Mouse (Mus musculus) hindbrain, embryonic 13.5 days (tissue): Measurements from ENCODE around the gene Rfx2. TPM values are rescaled to one million over a fixed set of nuclear protein-coding genes. Genes with fewer than 3 reads are reported as not detected.

Experiments
- ATAC-seq: fragments of 200-750 bp; cut with Nextera tagmentation; 2 replicates; pipeline ENCODE4 v1.8.0; 2017; ENCODE audit warnings: moderate TSS enrichment; ENCODE audit not compliant: low FRiP score
- H3K27ac ChIP-seq: fragments of 300-500 bp; sonication (generic); 2 replicates; pipeline ENCODE4 v1.5.1; 2015; ENCODE audit warnings: inconsistent platforms, mild to moderate bottlenecking, moderate library complexity
- H3K27me3 ChIP-seq: fragments of 300-500 bp; sonication (generic); 2 replicates; pipeline ENCODE4 v1.6.1; 2015; ENCODE audit warnings: mild to moderate bottlenecking, inconsistent platforms
- H3K36me3 ChIP-seq: fragments of 300-500 bp; sonication (generic); 2 replicates; pipeline ENCODE4 v1.6.1; 2015; ENCODE audit warnings: mild to moderate bottlenecking, inconsistent platforms
- H3K4me1 ChIP-seq: fragments of 300-500 bp; sonication (generic); replicated peaks from 2 replicates; pipeline ENCODE4 v1.6.1; 2015; ENCODE audit warnings: inconsistent platforms
- H3K4me2 ChIP-seq: fragments of 300-500 bp; sonication (generic); 2 replicates; pipeline ENCODE4 v1.6.1; 2015; ENCODE audit warnings: inconsistent platforms, mild to moderate bottlenecking, moderate library complexity
- H3K4me3 ChIP-seq: fragments of 300-500 bp; sonication (generic); 2 replicates; pipeline ENCODE4 v1.5.1; 2015; ENCODE audit warnings: mild to moderate bottlenecking, inconsistent platforms
- H3K9ac ChIP-seq: fragments of 300-500 bp; sonication (generic); 2 replicates; pipeline ENCODE4 v1.6.1; 2015; ENCODE audit warnings: mild to moderate bottlenecking, inconsistent platforms
- H3K9me3 ChIP-seq: fragments of 300-500 bp; sonication (generic); 2 replicates; pipeline ENCODE4 v1.6.1; 2016; ENCODE audit warnings: inconsistent platforms
- WGBS: fragments of 180-500 bp; shearing (Covaris S2); methylation state at CpG from one replicate; pipeline ENCODE4 v1.1.7; 2015; 5-methylcytosine and 5-hydroxymethylcytosine counted together
- polyA plus RNA-seq: library from polyadenylated mRNA; unstranded; fragments of >200 nt; fragmentation: Nextera tagmentation; extraction: Ambion mirVana; gene quantifications from 2 replicates; pipeline ENCODE4 v1.2.1, GENCODE M21; 2015

The Rfx2 gene
- polyA plus RNA-seq, 1 experiment from 2014 or later, result 8.0 TPM

- peak overlapping the region; percentile 68 for H3K4me2 ChIP-seq
- under 1% methylated on average over 27 of the region's 27 CpGs for WGBS
- H3K4me1 ChIP-seq, result peaks cover 14% of the 10 kb centered on the region
- peak overlapping the region; percentile 62 for H3K9ac ChIP-seq
- no peak overlapping the region for H3K27ac ChIP-seq
- peak overlapping the region; percentile 53 for H3K4me3 ChIP-seq
- peaks cover 24% of the 10 kb centered on the region for H3K27me3 ChIP-seq
- H3K9me3 ChIP-seq, result no peaks in the 10 kb centered on the region
- no peak for ATAC-seq
- H3K36me3 ChIP-seq, result no peaks in the 10 kb centered on the region
Measured at GRCm38 (mm10) chr17:56829795-56830194, 1.0 kb downstream of the Rfx2 start.

- Histone ChIP-seq H3K27me3 (peaks cover 24% of the 10 kb centered on the region), H3K4me2 (peak overlapping the region; percentile 68), H3K4me3 (peak overlapping the region; percentile 53), H3K9me3 (no peaks in the 10 kb centered on the region), H3K27ac (no peak overlapping the region), H3K36me3 (no peaks in the 10 kb centered on the region), H3K4me1 (peaks cover 14% of the 10 kb centered on the region), H3K9ac (peak overlapping the region; percentile 62; the same call in 1 of the 2 replicates)
- no peak for ATAC-seq
- 28% methylated on average over 11 of the region's 11 CpGs for WGBS
Measured at GRCm38 (mm10) chr17:56829171-56829570, 1.6 kb downstream of the Rfx2 start.

- no peak for ATAC-seq
Measured at GRCm38 (mm10) chr17:56826718-56827117, 4.1 kb downstream of the Rfx2 start.

GRCm38 (mm10) chr17:56823352-56823751 is 7.5 kb downstream of the Rfx2 start:
- Histone ChIP-seq H3K27ac (no peak overlapping the region), H3K9me3 (no peaks in the 10 kb centered on the region), H3K4me3 (no peak overlapping the region), H3K9ac (no peak overlapping the region), H3K4me1 (peaks cover 12% of the 10 kb centered on the region; the same call in 1 of the 2 replicates), H3K4me2 (no peak overlapping the region), H3K36me3 (no peaks in the 10 kb centered on the region), H3K27me3 (0 out of 2 replicates have a peak, but pooled peaks cover 5% of the 10 kb centered on the region)
- 73% methylated on average over 2 of the region's 2 CpGs for WGBS
- no peak for ATAC-seq

More at GRCm38 (mm10) chr17:56826718-56827117, 4.1 kb downstream of the Rfx2 start:
- H3K9ac ChIP-seq, result no peak overlapping the region
- H3K4me1 ChIP-seq, result peaks cover 14% of the 10 kb centered on the region
- no peaks in the 10 kb centered on the region for H3K36me3 ChIP-seq
- H3K4me3 ChIP-seq, result no peak overlapping the region
- H3K4me2 ChIP-seq, result no peak overlapping the region
- no peak overlapping the region for H3K27ac ChIP-seq
- 97% methylated on average over 2 of the region's 2 CpGs for WGBS
- peaks cover 24% of the 10 kb centered on the region for H3K27me3 ChIP-seq
- no peaks in the 10 kb centered on the region for H3K9me3 ChIP-seq

- no peaks in the 10 kb centered on the region for H3K27me3 ChIP-seq
- H3K4me3 ChIP-seq, result no peak overlapping the region
- H3K4me2 ChIP-seq, result no peak overlapping the region
- no peak overlapping the region for H3K27ac ChIP-seq
- no peaks in the 10 kb centered on the region for H3K9me3 ChIP-seq
- no peak for ATAC-seq
- H3K4me1 ChIP-seq, result peaks cover 16% of the 10 kb centered on the region; the same call in 1 of the 2 replicates
- no peaks in the 10 kb centered on the region for H3K36me3 ChIP-seq
- WGBS, result 94% methylated on average over 2 of the region's 2 CpGs
- no peak overlapping the region for H3K9ac ChIP-seq
Measured at GRCm38 (mm10) chr17:56822380-56822779, 8.4 kb downstream of the Rfx2 start.

- WGBS, result 65% methylated on average over 8 of the region's 8 CpGs
- Histone ChIP-seq H3K27me3 (0 out of 2 replicates have a peak, but pooled peaks cover 5% of the 10 kb centered on the region), H3K4me3 (no peak overlapping the region), H3K4me2 (no peak overlapping the region), H3K36me3 (no peaks in the 10 kb centered on the region), H3K9me3 (no peaks in the 10 kb centered on the region), H3K9ac (no peak overlapping the region), H3K27ac (peak overlapping the region; percentile 72; the same call in 1 of the 2 replicates), H3K4me1 (peaks cover 28% of the 10 kb centered on the region)
- ATAC-seq, result peak; percentile 49; the same call in 1 of the 2 replicates
Measured at GRCm38 (mm10) chr17:56819694-56820111, 11.1 kb downstream of the Rfx2 start.

GRCm38 (mm10) chr17:56819032-56819545 is 11.7 kb downstream of the Rfx2 start:
- Histone ChIP-seq H3K27me3 (0 out of 2 replicates have a peak, but pooled peaks cover 5% of the 10 kb centered on the region), H3K4me3 (no peak overlapping the region), H3K27ac (peak overlapping the region; percentile 72), H3K9ac (no peak overlapping the region), H3K9me3 (no peaks in the 10 kb centered on the region), H3K4me1 (peaks cover 33% of the 10 kb centered on the region), H3K4me2 (no peak overlapping the region), H3K36me3 (no peaks in the 10 kb centered on the region)
- ATAC-seq, result no peak
- 64% methylated on average over 6 of the region's 6 CpGs for WGBS

GRCm38 (mm10) chr17:56818067-56818636 is 12.7 kb downstream of the Rfx2 start:
- Histone ChIP-seq H3K9ac (no peak overlapping the region), H3K4me2 (no peak overlapping the region), H3K9me3 (no peaks in the 10 kb centered on the region), H3K4me3 (no peak overlapping the region), H3K27me3 (0 out of 2 replicates have a peak, but pooled peaks cover 11% of the 10 kb centered on the region), H3K4me1 (peaks cover 42% of the 10 kb centered on the region), H3K36me3 (no peaks in the 10 kb centered on the region), H3K27ac (peak overlapping the region; percentile 18)
- ATAC-seq, result no peak
- WGBS, result 37% methylated on average over 11 of the region's 11 CpGs

- peaks cover 69% of the 10 kb centered on the region for H3K4me1 ChIP-seq
- peak overlapping the region; percentile 42; the same call in 1 of the 2 replicates for H3K4me2 ChIP-seq
- H3K27ac ChIP-seq, result peak overlapping the region; percentile 88
- H3K9me3 ChIP-seq, result no peaks in the 10 kb centered on the region
- H3K9ac ChIP-seq, result no peak overlapping the region; the same call in 1 of the 2 replicates
- H3K27me3 ChIP-seq, result 0 out of 2 replicates have a peak, but pooled peaks cover 12% of the 10 kb centered on the region
- ATAC-seq, result 0 out of 2 replicates have a peak, but pooled peaks have one; percentile 3
- H3K4me3 ChIP-seq, result no peak overlapping the region
- 39% methylated on average over 3 of the region's 3 CpGs for WGBS
- no peaks in the 10 kb centered on the region for H3K36me3 ChIP-seq
Measured at GRCm38 (mm10) chr17:56815057-56815345, 15.8 kb downstream of the Rfx2 start.

- Histone ChIP-seq H3K9ac (no peak overlapping the region; the same call in 1 of the 2 replicates), H3K4me1 (peaks cover 70% of the 10 kb centered on the region), H3K4me3 (no peak overlapping the region), H3K27me3 (0 out of 2 replicates have a peak, but pooled peaks cover 12% of the 10 kb centered on the region), H3K27ac (peak overlapping the region; percentile 88), H3K36me3 (no peaks in the 10 kb centered on the region), H3K4me2 (peak overlapping the region; percentile 42; the same call in 1 of the 2 replicates), H3K9me3 (no peaks in the 10 kb centered on the region)
- ATAC-seq, result peak; percentile 78
- 6% methylated on average over 24 of the region's 24 CpGs for WGBS
Measured at GRCm38 (mm10) chr17:56814316-56815056, 16.3 kb downstream of the Rfx2 start.

GRCm38 (mm10) chr17:56810245-56810644 is 20.6 kb downstream of the Rfx2 start:
- Histone ChIP-seq H3K9ac (0 out of 2 replicates have a peak overlapping the region, but pooled peaks have one; percentile 8), H3K4me3 (no peak overlapping the region), H3K27ac (peak overlapping the region; percentile 86), H3K36me3 (no peaks in the 10 kb centered on the region), H3K27me3 (0 out of 2 replicates have a peak, but pooled peaks cover 7% of the 10 kb centered on the region), H3K4me2 (peak overlapping the region; percentile 1; the same call in 1 of the 2 replicates), H3K4me1 (peaks cover 63% of the 10 kb centered on the region), H3K9me3 (no peaks in the 10 kb centered on the region)
- WGBS, result 0% methylated on average over 2 of the region's 3 CpGs
- ATAC-seq, result peak; percentile 37

- Histone ChIP-seq H3K9me3 (no peaks in the 10 kb centered on the region), H3K36me3 (no peaks in the 10 kb centered on the region), H3K27me3 (0 out of 2 replicates have a peak, but pooled peaks cover 4% of the 10 kb centered on the region), H3K4me3 (no peak overlapping the region), H3K9ac (no peak overlapping the region), H3K4me2 (no peak overlapping the region), H3K4me1 (peaks cover 53% of the 10 kb centered on the region), H3K27ac (no peak overlapping the region)
- WGBS, result 7% methylated on average over 9 of the region's 9 CpGs
- ATAC-seq, result peak; percentile 79
Measured at GRCm38 (mm10) chr17:56808518-56808917, 22.3 kb downstream of the Rfx2 start.
